Mouse (Mus musculus) monocyte, adult 5-6 weeks (primary cell): ENCODE data around the gene Polm. TPM values are rescaled to one million over a fixed set of nuclear protein-coding genes. Genes with fewer than 3 reads are reported as not detected.

ENCODE experiments used
- ATAC-seq: fragments of 153-309, 156-312 bp; replicated peaks from 2 replicates; pipeline ENCODE4 v1.8.0; 2017; ENCODE audit warnings: mild to moderate bottlenecking; ENCODE audit not compliant: low TSS enrichment, insufficient number of reproducible peaks, severe bottlenecking, poor library complexity, low FRiP score
- total RNA-seq: library from RNA; stranded (forward); fragments of 200-1000, 200-491, 200-594 nt; gene quantifications from 3 replicates; pipeline ENCODE4 v1.2.3, GENCODE M21; 2017

Polm gene
- total RNA-seq, 1 experiment from 2014 or later = 14.6 TPM

- ATAC-seq = no peak
Measured at GRCm38 (mm10) chr11:5858723-5859122, 20.9 kb upstream of the Polm start.

- no peak for ATAC-seq
Measured at GRCm38 (mm10) chr11:5856479-5857130, 18.8 kb upstream of the Polm start.

- ATAC-seq = no peak
Measured at GRCm38 (mm10) chr11:5855902-5856301, 18.1 kb upstream of the Polm start.

GRCm38 (mm10) chr11:5855481-5855880, 17.7 kb upstream of the Polm start:
- ATAC-seq = no peak

GRCm38 (mm10) chr11:5852314-5852713, 14.5 kb upstream of the Polm start:
- no peak for ATAC-seq

GRCm38 (mm10) chr11:5851021-5851736, 13.4 kb upstream of the Polm start:
- no peak for ATAC-seq

- ATAC-seq = no peak
Measured at GRCm38 (mm10) chr11:5850452-5850851, 12.6 kb upstream of the Polm start.

- ATAC-seq = no peak
Measured at GRCm38 (mm10) chr11:5849316-5849715, 11.5 kb upstream of the Polm start.

GRCm38 (mm10) chr11:5848741-5849140, 10.9 kb upstream of the Polm start:
- ATAC-seq = no peak

GRCm38 (mm10) chr11:5846639-5847345, 9.0 kb upstream of the Polm start:
- ATAC-seq = no peak

GRCm38 (mm10) chr11:5843131-5843530, 5.3 kb upstream of the Polm start:
- no peak for ATAC-seq

- ATAC-seq = no peak
Measured at GRCm38 (mm10) chr11:5841751-5842150, 3.9 kb upstream of the Polm start.

- no peak for ATAC-seq
Measured at GRCm38 (mm10) chr11:5840346-5840745, 2.5 kb upstream of the Polm start.

GRCm38 (mm10) chr11:5836126-5836525, 1.7 kb downstream of the Polm start:
- no peak for ATAC-seq

GRCm38 (mm10) chr11:5835057-5835456, 2.8 kb downstream of the Polm start:
- ATAC-seq = no peak

GRCm38 (mm10) chr11:5834506-5834905, 3.3 kb downstream of the Polm start:
- no peak for ATAC-seq

GRCm38 (mm10) chr11:5829327-5829726, 8.5 kb downstream of the Polm start:
- ATAC-seq = no peak

- no peak for ATAC-seq
Measured at GRCm38 (mm10) chr11:5828509-5829191, 9.2 kb downstream of the Polm start.

- no peak for ATAC-seq
Measured at GRCm38 (mm10) chr11:5827931-5828330, 9.9 kb downstream of the Polm start.
